Mouse (Mus musculus) right cerebral cortex, adult 18-20 months (tissue): Measurements from ENCODE around the gene Hoxd12.

Source experiments
- DNase-seq: peaks from one replicate; pipeline ENCODE4 v3.0.0; 2022; ENCODE audit warnings: mixed read lengths

Gene Hoxd12

DNA sequence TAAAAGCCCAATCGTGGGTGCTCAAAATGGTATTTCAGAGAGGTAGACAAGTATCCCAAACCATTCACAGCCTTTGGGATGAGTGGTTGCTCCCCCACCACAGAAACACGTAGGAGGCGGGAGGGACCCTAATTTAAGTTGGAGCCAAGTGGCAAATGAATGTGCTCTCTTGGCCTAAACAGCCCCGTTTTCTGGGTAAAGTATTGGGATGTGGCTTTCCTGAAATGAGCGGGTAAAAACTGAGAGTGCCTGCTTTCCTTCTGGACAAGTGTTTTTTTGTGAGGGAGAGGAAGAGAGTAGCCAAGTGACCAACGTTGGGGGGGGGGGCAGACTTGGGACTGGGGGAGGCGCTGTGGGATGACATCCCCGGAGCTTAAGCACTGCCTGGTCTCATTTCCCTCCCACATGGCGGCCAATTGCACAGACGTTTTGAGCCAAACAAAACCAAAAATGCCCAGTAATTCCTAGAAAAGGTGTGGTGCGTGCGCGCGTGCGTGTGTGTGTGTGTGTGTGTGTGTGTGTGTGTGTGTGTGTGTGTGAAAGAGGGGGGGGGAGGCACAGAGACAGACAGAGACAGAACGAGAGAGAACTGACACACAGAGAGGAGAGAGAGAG lies 36.2 kb downstream of the Hoxd12 start:
- DNase-seq, result no peak

DNA sequence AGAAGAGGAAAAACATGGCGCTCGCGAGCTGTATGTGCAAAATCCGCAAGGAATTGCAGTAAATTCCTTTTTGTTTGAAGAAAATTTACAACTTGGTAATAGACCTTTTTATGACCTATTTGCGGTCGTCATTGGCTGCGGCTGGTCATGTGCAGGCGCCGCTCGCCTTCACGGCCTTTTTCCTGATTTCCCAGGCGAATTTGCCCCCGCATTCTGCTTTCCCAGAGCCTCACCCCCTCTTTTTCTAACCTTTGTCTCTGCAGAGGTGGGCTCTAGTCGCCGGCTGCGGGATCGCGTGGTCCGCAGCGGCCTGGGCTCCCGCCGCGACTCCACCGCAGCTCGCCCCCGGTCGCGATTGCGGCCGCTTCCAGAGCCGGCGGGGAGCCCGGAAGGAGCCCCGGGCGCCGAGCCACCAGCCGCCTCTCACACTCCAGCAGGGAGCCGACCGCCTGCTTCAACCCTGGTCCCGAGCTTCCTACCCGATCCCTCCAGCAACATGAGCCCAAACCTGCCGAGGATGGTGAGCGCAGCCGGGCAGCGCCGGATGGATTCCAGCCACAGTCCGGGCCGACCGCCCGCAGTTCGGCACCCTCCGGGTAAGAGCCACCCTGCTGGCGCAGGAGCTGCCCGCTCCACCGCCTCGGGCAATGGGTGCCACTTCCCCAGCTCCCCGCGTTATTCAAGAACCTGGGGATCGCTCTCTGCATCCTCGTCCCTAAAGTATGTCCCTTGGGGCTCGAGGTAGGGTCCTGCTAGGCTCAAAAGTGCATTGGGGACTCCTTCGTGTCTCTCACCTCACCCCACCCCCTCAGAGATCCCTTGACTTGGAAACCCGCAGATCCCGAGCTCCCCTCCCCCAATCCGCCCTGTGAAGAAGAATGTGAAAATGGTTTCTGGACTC lies 37.2 kb downstream of the Hoxd12 start, which contains the start of the genes Hoxd3 and Hoxd4:
Hoxd3 (plus strand) TSS at position 207 of the 901 bp plus-strand sequence.
Hoxd4 (plus strand) TSS at position 209 of the 901 bp plus-strand sequence.
- no peak for DNase-seq

DNA sequence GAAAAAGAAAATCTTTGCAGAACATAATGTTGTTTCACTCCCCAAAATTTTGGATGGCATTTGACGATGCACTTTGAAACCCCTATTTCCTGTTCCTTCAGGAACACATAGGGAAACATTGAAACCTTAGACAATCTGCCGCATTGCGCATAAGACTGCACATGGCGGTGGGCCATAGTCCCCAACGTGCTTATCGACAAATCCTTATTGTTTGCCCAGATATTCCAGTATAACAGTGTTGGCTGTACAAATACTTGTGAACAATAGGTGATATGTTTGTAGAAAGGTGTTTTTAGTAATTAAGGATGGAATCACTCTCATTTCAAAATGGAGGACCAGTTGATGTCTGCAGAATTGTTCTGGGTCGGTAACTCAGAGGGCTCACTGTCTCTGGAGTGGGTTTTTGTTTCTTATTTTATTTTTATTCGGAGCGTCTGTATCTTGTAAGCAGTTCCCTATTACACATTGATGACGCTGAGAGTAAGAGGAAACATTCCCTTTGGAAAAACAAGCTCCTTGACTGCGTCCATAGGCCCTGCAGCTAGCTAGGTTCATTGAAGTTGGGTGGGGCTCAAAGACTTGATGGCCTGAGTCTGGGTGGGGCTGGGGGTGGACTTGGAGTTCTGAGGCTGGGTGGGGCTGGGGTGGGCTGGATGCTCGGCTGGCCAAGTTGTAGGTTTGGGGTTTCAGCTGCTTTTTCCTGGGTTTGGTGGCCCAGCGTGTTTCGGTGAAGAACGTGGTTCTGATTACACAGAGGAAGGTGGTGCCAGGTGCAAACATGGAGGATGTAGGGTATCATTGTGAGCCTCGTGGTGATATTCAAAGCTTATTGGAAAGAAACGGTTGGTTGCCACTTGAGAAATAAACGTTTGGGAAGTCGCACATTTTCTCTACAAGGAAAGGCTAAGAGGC lies 38.7 kb downstream of the Hoxd12 start:
- DNase-seq, result no peak

DNA sequence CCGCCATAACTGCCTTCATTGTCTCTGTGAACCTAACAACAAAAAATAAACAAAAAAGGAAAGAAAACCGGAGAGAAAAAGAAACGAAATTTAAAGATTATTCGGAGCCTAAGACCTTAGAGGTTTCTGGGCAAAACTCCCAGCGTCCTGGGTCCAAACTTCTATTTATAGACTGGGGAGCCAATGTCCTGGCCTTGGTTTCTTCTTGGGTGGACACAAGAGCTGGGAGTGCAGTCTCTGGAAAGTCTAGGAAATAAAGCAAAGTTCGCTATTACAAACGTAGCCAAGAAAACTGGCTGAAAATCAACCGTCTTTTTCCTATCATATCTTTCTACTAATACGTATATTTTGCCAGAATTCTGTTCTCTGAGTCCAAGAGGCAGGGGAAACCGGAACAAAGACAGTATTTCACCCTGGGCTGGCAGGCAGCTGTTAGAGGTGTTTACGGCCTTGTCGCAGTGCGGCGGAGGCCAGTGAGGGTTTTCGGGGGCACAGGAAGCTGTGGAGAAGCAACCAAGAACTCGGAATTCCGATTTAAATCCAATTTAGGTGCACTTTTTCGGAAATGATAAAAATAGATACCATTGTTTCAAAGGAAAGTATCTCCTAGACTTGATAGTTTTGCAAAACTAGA lies 39.5 kb downstream of the Hoxd12 start:
- DNase-seq, result no peak

DNA sequence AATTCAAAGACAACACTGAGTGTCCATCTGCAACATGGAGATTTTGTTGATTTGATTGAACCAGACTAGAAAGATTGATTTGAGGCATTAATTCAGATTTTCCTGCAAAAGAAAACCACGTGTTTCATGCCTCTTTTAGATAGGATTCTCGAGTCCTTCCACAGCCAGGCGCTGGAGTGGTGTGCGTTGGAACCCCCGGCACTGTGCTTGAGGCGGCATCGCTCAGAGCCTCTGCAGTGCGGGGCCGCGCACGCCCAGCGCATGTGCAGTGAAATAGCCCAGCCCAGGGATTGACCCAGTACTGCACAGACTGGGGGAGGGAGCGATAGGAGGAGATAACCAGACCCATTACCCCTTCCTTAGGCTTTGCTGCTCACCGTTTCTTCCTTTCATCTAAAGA lies 40.1 kb downstream of the Hoxd12 start:
- no peak for DNase-seq

DNA sequence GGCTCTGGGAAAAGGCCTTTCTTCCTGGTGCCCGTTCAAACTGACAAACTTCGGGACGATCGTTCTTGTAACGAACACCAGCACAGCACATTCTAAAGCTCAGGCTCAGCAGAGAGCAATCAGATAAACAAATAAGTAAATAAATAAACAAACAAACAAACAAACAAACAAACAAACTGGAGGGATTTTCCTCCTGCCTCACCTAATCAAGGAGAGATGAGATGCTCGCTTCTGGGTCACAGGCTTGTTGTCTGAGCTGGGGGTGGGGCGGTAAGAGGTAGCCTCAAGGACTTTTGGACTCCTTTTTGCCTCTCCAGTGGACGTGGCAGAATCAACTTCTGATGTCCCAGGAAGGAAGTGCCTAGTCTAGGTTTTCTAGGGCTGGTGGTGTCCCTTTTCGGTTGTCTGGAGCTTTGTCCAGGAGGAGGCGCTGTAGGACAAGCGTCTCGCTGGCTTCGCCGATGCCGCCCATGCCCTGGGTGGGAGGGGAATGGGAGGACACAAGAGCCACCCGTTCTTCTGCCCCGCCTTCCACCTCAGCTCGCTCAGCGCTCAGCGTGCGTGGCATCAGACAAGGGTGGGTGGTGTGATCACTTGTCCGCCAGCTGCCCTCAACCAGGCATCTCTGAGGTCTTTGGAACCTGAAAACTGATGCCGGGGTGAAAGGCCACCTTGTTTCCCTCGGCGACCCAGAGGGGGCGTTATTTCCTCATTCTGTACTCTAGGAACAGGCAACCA lies 40.9 kb downstream of the Hoxd12 start:
- DNase-seq, result peak; percentile 68

DNA sequence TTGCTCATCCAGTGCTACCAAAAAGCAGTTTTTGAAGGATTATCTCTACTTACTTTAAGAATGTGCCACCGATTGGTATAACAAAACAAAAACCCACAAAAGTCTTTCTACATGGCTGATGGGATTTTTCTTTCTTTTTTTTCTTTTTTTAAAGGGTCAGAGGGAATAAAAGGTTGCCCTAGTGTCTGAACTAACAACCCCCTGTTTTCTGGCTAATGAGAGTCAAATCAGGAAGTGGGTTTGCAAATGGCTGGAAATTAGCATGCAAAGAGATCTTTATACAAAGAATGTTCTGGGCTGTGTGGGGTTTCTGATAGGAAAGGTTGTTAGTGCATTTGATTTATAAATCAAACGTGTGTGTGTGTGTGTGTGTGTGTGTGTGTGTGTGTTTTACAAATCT lies 45.6 kb downstream of the Hoxd12 start:
- no peak for DNase-seq

DNA sequence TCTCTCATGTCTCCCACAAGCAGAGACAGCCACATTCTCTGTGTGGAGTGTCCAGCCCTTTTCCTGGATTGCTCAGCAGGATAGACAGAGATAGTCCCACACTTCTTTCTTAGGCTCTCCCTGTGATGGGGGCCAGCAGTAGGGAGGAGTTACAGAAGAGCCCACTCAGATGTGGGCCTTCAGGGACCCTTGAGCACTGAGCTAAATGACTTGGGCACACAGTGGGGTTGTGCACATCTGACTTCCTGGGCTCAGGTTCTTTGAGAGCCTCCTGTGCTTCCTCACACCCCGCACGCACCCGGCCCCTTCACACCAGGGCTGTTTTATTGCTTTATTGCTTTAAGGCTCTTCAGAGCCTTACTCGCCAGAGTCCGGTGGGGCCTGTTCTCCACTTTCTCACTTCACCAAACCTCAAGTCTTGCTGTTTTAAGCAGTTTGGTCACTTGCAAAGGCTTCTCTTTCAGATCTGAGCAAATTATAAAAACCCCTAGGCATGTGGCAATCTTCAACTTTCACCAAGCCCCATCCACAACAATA lies 46.2 kb downstream of the Hoxd12 start:
- no peak for DNase-seq

DNA sequence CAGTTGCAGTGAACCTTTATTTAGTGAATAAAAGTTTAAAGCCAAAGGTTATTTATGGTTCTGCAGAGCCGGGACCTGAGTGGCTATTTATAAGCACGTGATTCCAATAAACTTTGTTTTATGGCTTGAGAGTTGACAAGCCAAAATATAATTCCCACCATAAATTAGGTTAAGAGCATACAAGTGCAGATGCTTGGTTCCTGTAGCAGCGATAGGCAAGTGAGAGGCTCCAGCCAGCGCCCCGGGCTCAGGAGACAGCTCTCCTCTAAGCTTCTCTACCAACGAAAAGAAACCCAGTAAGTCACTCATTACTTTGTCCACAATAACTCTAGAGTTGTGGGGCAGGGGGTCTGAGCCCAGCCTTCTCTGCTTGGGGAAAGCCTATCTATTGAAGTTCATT lies 47.1 kb downstream of the Hoxd12 start:
- DNase-seq, result no peak

DNA sequence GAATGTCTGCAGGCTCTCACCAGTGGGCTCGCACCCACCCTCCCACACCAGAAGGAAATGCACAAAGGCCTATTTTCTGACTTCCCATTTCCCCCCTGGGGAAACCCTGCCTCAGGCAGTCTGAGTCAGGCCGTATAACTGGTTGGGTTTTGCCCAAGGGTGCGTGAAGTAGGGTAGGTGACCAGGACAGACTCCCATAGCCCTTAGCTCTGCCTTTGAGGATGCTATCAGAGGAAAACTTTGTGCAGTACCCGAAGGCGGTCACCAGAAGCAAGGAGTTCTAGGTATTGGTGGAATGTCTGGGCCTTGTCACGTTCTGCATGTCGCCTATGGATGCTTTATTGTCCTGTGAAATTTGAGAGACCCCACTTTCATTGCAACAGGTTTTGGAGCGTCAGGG lies 48.1 kb downstream of the Hoxd12 start:
- DNase-seq, result no peak

DNA sequence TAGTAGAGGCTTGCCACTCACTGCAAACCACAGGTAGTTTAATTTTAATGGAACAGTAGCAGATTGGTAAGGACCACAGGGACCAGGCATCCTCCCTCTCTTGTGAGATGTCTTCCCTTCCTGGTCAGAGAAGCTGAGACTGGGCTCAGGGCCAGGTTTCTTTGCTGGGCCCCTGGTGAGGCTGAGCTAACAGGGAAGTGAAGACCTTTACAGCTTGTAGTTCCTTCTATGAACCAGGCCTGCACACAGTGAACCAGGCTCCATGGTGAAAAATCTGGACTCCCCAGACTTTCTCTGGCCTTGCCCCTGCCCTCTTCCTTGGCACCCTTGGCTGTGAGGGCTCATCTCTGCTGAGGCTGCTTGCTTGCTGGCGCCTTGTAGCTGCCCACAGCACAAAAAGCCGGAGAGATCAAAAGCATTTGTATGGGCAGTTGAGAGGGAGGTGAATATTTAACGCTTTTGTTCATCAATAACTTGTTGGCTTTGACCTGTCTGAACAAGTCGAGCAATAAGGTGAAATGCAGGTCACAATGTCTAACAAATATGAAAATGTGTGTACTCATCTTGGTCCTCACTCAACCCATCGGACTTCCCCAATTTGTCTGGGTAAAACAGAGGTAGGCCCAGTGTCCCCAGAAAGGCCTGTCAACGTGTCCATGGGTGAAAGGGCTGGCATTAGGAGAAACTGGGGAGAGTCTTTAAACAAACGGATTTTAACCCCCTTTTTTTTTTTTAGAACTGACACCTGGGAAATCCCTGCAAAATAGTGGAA lies 49.6 kb downstream of the Hoxd12 start:
- DNase-seq, result no peak

DNA sequence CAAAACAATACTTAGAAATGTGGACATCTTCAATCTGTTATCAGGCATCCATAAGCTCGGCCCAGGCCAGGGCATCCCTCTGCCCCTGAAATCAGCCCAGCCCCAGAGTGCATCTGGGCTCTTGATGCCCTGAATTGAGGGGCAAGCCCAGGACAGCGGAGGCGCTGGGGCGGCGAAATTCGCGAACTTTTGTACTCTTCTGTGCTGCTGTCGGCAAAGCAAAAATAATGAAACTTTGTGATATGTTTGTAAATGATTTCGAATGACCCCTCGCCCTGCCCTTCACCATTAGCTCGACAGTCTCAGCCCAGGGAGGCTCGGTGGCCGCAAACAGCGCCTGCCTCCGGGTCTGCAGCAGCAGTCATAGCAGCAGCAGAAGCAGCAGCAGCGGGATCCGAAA lies 50.4 kb downstream of the Hoxd12 start:
- no peak for DNase-seq

DNA sequence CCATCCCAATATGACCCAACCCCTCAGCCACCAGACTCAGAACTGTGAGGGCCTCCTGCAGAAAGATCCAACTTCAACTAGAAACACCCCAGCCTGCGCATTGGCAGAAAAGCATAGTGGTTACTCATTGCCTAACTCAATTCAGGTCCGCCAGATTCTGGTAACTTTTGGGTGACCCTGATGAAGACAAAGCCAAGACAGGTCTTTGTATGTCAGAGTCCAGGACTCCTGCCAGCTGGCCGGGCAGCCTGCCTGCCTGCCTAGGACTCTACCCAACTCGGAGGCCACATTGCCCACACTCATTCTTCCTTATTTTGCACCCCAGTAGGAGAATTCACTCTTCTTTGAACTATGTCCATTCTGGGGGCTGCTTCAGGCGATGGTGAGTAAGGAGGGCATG lies 51.7 kb downstream of the Hoxd12 start, which contains the start of gene Gm28230:
Gm28230 (plus strand) TSS at position 178 of the 400 bp plus-strand sequence.
- DNase-seq, result no peak

DNA sequence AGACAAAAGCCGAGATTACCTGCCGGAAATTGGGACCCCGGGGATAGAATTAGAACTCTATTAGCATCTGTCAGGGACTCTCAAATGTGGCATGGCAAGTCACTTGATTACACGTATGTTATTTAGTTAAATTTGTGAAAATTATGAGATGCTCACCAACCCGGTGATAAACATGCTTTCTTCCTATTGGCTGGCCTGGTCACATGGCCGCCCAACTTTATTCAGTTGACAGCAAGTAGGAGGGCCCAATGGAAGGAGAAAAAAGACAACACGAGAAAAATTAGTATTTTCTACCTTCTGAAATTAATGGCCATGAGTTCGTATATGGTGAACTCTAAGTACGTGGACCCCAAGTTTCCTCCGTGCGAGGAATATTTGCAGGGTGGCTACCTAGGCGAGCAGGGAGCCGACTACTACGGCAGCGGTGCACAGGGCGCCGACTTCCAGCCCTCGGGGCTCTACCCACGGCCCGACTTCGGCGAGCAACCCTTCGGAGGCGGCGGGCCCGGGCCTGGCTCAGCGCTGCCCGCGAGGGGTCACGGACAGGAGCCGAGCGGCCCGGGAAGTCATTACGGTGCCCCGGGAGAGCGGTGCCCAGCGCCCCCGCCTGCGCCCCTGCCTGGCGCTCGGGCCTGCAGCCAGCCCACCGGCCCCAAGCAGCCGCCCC lies 52.3 kb downstream of the Hoxd12 start:
- no peak for DNase-seq
